Mouse (Mus musculus) forebrain, embryonic 16.5 days (tissue): Measurements from ENCODE around the gene Rap1gap2. TPM values are rescaled to one million over a fixed set of nuclear protein-coding genes. Genes with fewer than 3 reads are reported as not detected.

ENCODE experiments used
- ATAC-seq: fragments of 200-750 bp; cut with Nextera tagmentation; 2 replicates; pipeline ENCODE4 v1.8.0; 2017; ENCODE audit warnings: mild to moderate bottlenecking, moderate library complexity
- H3K27ac ChIP-seq: fragments of 300-500 bp; sonication (generic); 2 replicates; pipeline ENCODE4 v1.5.1; 2014; ENCODE audit warnings: low read length, control low read depth
- H3K27me3 ChIP-seq: fragments of 300-500 bp; sonication (generic); replicated peaks from 2 replicates; pipeline ENCODE4 v1.6.1; 2014; ENCODE audit warnings: low read length; ENCODE audit not compliant: control insufficient read depth, insufficient read depth
- H3K36me3 ChIP-seq: fragments of 300-500 bp; sonication (generic); 2 replicates; pipeline ENCODE4 v1.6.1; 2014; ENCODE audit not compliant: control insufficient read depth, insufficient read depth
- H3K4me1 ChIP-seq: fragments of 300-500 bp; sonication (generic); replicated peaks from 2 replicates; pipeline ENCODE4 v1.6.1; 2014; ENCODE audit warnings: low read length; ENCODE audit not compliant: control insufficient read depth, insufficient read depth
- H3K4me2 ChIP-seq: fragments of 300-500 bp; sonication (generic); 2 replicates; pipeline ENCODE4 v1.6.1; 2014; ENCODE audit warnings: mild to moderate bottlenecking, low read length, control low read depth
- H3K4me3 ChIP-seq: fragments of 300-500 bp; sonication (generic); replicated peaks from 2 replicates; pipeline ENCODE4 v1.5.1; 2014; ENCODE audit warnings: mild to moderate bottlenecking, low read length, control low read depth
- H3K9ac ChIP-seq: fragments of 300-500 bp; sonication (generic); replicated peaks from 2 replicates; pipeline ENCODE4 v1.6.1; 2014; ENCODE audit warnings: low read depth, low read length, control low read depth
- H3K9me3 ChIP-seq: fragments of 300-500 bp; sonication (generic); 2 replicates; pipeline ENCODE4 v1.6.1; 2016; ENCODE audit warnings: low read length; ENCODE audit not compliant: control insufficient read depth
- WGBS: fragments of 180-500 bp; shearing (Covaris S2); extraction: QIAGEN DNeasy Blood & Tissue Kit; methylation state at CpG from one replicate; pipeline ENCODE4 v1.1.7; 2014; 5-methylcytosine and 5-hydroxymethylcytosine counted together
- polyA plus RNA-seq: library from polyadenylated mRNA; unstranded; fragments of >200 nt; fragmentation: Nextera tagmentation; extraction: Ambion mirVana; gene quantifications from 2 replicates; pipeline ENCODE4 v1.2.1, GENCODE M21; 2015

Gene Rap1gap2
- polyA plus RNA-seq, 1 experiment from 2014 or later, result 12.9 TPM

- Histone ChIP-seq H3K4me2 (no peak overlapping the region), H3K27me3 (no peaks in the 10 kb centered on the region), H3K9ac (0 out of 2 replicates have a peak overlapping the region, but pooled peaks have one; percentile 4), H3K4me3 (no peak overlapping the region), H3K36me3 (no peaks in the 10 kb centered on the region), H3K4me1 (peaks cover 18% of the 10 kb centered on the region), H3K27ac (peak overlapping the region; percentile 79), H3K9me3 (no peaks in the 10 kb centered on the region)
- 33% methylated on average over 5 of the region's 5 CpGs for WGBS
- peak; percentile 27; the same call in 1 of the 2 replicates for ATAC-seq
Measured at GRCm38 (mm10) chr11:74409447-74409754, 201.3 kb downstream of the Rap1gap2 start.

- Histone ChIP-seq H3K36me3 (no peaks in the 10 kb centered on the region), H3K4me2 (no peak overlapping the region), H3K27ac (peak overlapping the region; percentile 79), H3K9me3 (no peaks in the 10 kb centered on the region), H3K9ac (0 out of 2 replicates have a peak overlapping the region, but pooled peaks have one; percentile 4), H3K4me1 (peaks cover 18% of the 10 kb centered on the region), H3K4me3 (no peak overlapping the region), H3K27me3 (no peaks in the 10 kb centered on the region)
- 47% methylated on average over 4 of the region's 4 CpGs for WGBS
- ATAC-seq, result peak; percentile 88
Measured at GRCm38 (mm10) chr11:74408587-74409446, 201.9 kb downstream of the Rap1gap2 start.

GRCm38 (mm10) chr11:74405201-74405600 lies 205.5 kb downstream of the Rap1gap2 start:
- Histone ChIP-seq H3K4me3 (no peak overlapping the region), H3K27me3 (no peaks in the 10 kb centered on the region), H3K27ac (no peak overlapping the region), H3K4me1 (peaks cover 18% of the 10 kb centered on the region), H3K36me3 (no peaks in the 10 kb centered on the region), H3K4me2 (no peak overlapping the region), H3K9me3 (no peaks in the 10 kb centered on the region), H3K9ac (no peak overlapping the region)
- 78% methylated on average over 7 of the region's 7 CpGs for WGBS
- no peak for ATAC-seq

GRCm38 (mm10) chr11:74404216-74404615 lies 206.5 kb downstream of the Rap1gap2 start:
- 59% methylated on average over 2 of the region's 2 CpGs for WGBS

GRCm38 (mm10) chr11:74402126-74402525 lies 208.6 kb downstream of the Rap1gap2 start:
- H3K27ac ChIP-seq, result no peak overlapping the region
- ATAC-seq, result peak; percentile 47
- no peaks in the 10 kb centered on the region for H3K36me3 ChIP-seq
- no peaks in the 10 kb centered on the region for H3K4me1 ChIP-seq
- H3K4me3 ChIP-seq, result no peak overlapping the region
- no peaks in the 10 kb centered on the region for H3K9me3 ChIP-seq
- H3K9ac ChIP-seq, result no peak overlapping the region
- no peaks in the 10 kb centered on the region for H3K27me3 ChIP-seq
- H3K4me2 ChIP-seq, result no peak overlapping the region
- WGBS, result 41% methylated on average over 2 of the region's 2 CpGs

More at GRCm38 (mm10) chr11:74404216-74404615, 206.5 kb downstream of the Rap1gap2 start:
- peaks cover 10% of the 10 kb centered on the region for H3K4me1 ChIP-seq
- ATAC-seq, result no peak
- H3K9me3 ChIP-seq, result no peaks in the 10 kb centered on the region
- H3K9ac ChIP-seq, result no peak overlapping the region
- no peaks in the 10 kb centered on the region for H3K36me3 ChIP-seq
- H3K27me3 ChIP-seq, result no peaks in the 10 kb centered on the region
- H3K27ac ChIP-seq, result no peak overlapping the region
- H3K4me3 ChIP-seq, result no peak overlapping the region
- no peak overlapping the region for H3K4me2 ChIP-seq

- 90% methylated on average over 18 of the region's 18 CpGs for WGBS
- Histone ChIP-seq H3K4me3 (no peak overlapping the region), H3K9me3 (no peaks in the 10 kb centered on the region), H3K9ac (no peak overlapping the region), H3K27ac (no peak overlapping the region), H3K4me1 (peaks cover 6% of the 10 kb centered on the region), H3K36me3 (no peaks in the 10 kb centered on the region), H3K4me2 (no peak overlapping the region), H3K27me3 (no peaks in the 10 kb centered on the region)
- ATAC-seq, result no peak
Measured at GRCm38 (mm10) chr11:74395583-74395982, 215.1 kb downstream of the Rap1gap2 start.

GRCm38 (mm10) chr11:74393489-74393888 lies 217.2 kb downstream of the Rap1gap2 start:
- Histone ChIP-seq H3K4me3 (no peak overlapping the region), H3K4me1 (peaks cover 6% of the 10 kb centered on the region), H3K27me3 (no peaks in the 10 kb centered on the region), H3K36me3 (no peaks in the 10 kb centered on the region), H3K9ac (no peak overlapping the region), H3K4me2 (no peak overlapping the region), H3K27ac (no peak overlapping the region), H3K9me3 (no peaks in the 10 kb centered on the region)
- 37% methylated on average over 5 of the region's 5 CpGs for WGBS
- ATAC-seq, result peak; percentile 55; the same call in 1 of the 2 replicates

GRCm38 (mm10) chr11:74392903-74393302 lies 217.8 kb downstream of the Rap1gap2 start:
- Histone ChIP-seq H3K9ac (no peak overlapping the region), H3K36me3 (0 out of 2 replicates have a peak, but pooled peaks cover 2% of the 10 kb centered on the region), H3K27me3 (no peaks in the 10 kb centered on the region), H3K4me2 (no peak overlapping the region), H3K4me1 (peaks cover 6% of the 10 kb centered on the region), H3K9me3 (no peaks in the 10 kb centered on the region), H3K27ac (no peak overlapping the region), H3K4me3 (no peak overlapping the region)
- ATAC-seq, result no peak
- 77% methylated on average over 6 of the region's 6 CpGs for WGBS

- Histone ChIP-seq H3K9ac (no peak overlapping the region), H3K4me1 (peaks cover 6% of the 10 kb centered on the region), H3K4me3 (no peak overlapping the region), H3K36me3 (0 out of 2 replicates have a peak, but pooled peaks cover 2% of the 10 kb centered on the region), H3K4me2 (no peak overlapping the region), H3K27ac (no peak overlapping the region), H3K27me3 (no peaks in the 10 kb centered on the region), H3K9me3 (no peaks in the 10 kb centered on the region)
- no peak for ATAC-seq
- 94% methylated on average over 11 of the region's 11 CpGs for WGBS
Measured at GRCm38 (mm10) chr11:74391899-74392298, 218.8 kb downstream of the Rap1gap2 start.
